In the genomic region with DNA sequence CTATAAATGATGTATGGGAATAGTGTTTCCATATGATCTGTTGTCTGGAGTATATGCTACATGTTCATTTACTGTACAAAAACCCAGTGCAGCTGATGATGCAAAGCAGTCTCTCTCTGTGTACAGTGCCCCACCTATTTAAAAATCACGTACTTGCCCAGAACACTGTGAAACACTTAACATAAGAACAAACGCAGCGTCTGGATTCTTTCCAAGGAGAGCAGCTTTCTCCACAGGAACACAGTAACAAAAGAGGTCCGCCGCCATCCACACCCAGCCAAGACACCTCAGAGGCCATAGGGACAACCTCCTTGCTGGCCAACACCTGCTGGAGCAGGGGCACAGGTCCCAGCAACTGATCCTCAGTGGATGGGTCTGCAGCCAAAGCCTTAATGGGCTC, we compare ENCODE assay signal across 16 mouse cellular contexts. TPM values are rescaled to one million over a fixed set of nuclear protein-coding genes. Genes with fewer than 3 reads are reported as not detected.
DNase-seq lines count a peak whose midpoint lies in the region; ATAC-seq lines count a peak whose summit lies in the region.
"Had no signal": no experiment of that assay in that cellular context is flagged by ENCODE, and none has a peak within 500 bp of the region (broad histone marks: within the 10 kb centered on the region; RNA-seq: fewer than 3 reads in every experiment).

No protein-coding gene starts in this region.

- 45% methylated on average over 5 of the region's 5 CpGs for WGBS in hindbrain, embryonic 15.5 days
- WGBS in hindbrain, embryonic 16.5 days = 44% methylated on average over 5 of the region's 5 CpGs
- WGBS in lung, embryonic 16.5 days = 27% methylated on average over 5 of the region's 5 CpGs

- peaks cover 16% of the 10 kb centered on the region for H3K4me1 ChIP-seq in hindbrain, embryonic 15.5 days (replicated peaks)
- peaks cover 7% of the 10 kb centered on the region for H3K4me1 ChIP-seq in hindbrain, embryonic 16.5 days (ENCODE audit: control insufficient read depth, insufficient read depth, low read depth, low read length)
- peaks cover 9% of the 10 kb centered on the region for H3K4me1 ChIP-seq in lung, embryonic 16.5 days (replicated peaks; ENCODE audit: control insufficient read depth, insufficient read depth, low read length)

- H3K4me3 ChIP-seq in hindbrain, embryonic 15.5 days = no peak overlapping the region
- H3K4me3 ChIP-seq in hindbrain, embryonic 16.5 days (ENCODE audit: low read length) = no peak overlapping the region
- no peak overlapping the region for H3K4me3 ChIP-seq in lung, embryonic 16.5 days (ENCODE audit: low read length)
- H3K4me3 ChIP-seq: embryonic facial prominence, embryonic 12.5 days; limb, embryonic 13.5 days; lung, embryonic 15.5 days; neural tube, embryonic 13.5 days had no signal

- peaks cover 17% of the 10 kb centered on the region for H3K36me3 ChIP-seq in hindbrain, embryonic 15.5 days
- peaks cover 12% of the 10 kb centered on the region; the same call in 1 of the 2 replicates for H3K36me3 ChIP-seq in hindbrain, embryonic 16.5 days (ENCODE audit: control insufficient read depth, insufficient read depth, low read length)
- no peaks in the 10 kb centered on the region for H3K36me3 ChIP-seq in lung, embryonic 16.5 days (ENCODE audit: control insufficient read depth, insufficient read depth, low read length)
- H3K36me3 ChIP-seq: embryonic facial prominence, embryonic 12.5 days; lung, embryonic 15.5 days had no signal

- 0 out of 2 replicates have a peak overlapping the region, but pooled peaks have one; percentile 18 for H3K27ac ChIP-seq in hindbrain, embryonic 15.5 days (replicated peaks)
- H3K27ac ChIP-seq in hindbrain, embryonic 16.5 days (ENCODE audit: low read depth, low read length) = no peak overlapping the region; the same call in 1 of the 2 replicates
- H3K27ac ChIP-seq in lung, embryonic 16.5 days (ENCODE audit: low read length) = no peak overlapping the region
- H3K27ac ChIP-seq: embryonic facial prominence, embryonic 12.5 days; limb, embryonic 13.5 days; lung, embryonic 15.5 days; neural tube, embryonic 13.5 days had no signal

- H3K9ac ChIP-seq in hindbrain, embryonic 15.5 days = no peak overlapping the region
- no peak overlapping the region for H3K9ac ChIP-seq in hindbrain, embryonic 16.5 days (ENCODE audit: low read depth, low read length)
- H3K9ac ChIP-seq in lung, embryonic 16.5 days (ENCODE audit: low read length) = no peak overlapping the region
- H3K9ac ChIP-seq: embryonic facial prominence, embryonic 12.5 days; limb, embryonic 13.5 days; lung, embryonic 15.5 days; neural tube, embryonic 13.5 days had no signal

- peak; percentile 74 for DNase-seq in ZHBTc4 (ENCODE audit: low read depth, low spot score)
- peak; percentile 77 for DNase-seq in cerebellum, adult 9-11 months
- no peak for DNase-seq in Muller cell, postnatal 12 days (ENCODE audit: inconsistent ontology term)
- DNase-seq in heart, postnatal 4 days = no peak
- DNase-seq in kidney, postnatal 36 days = no peak
- DNase-seq: gastrocnemius, postnatal 36 days; midbrain, embryonic 14.5 days; retina, postnatal 1 day; thymus, postnatal 25 days had no signal

- no peaks in the 10 kb centered on the region for H3K9me3 ChIP-seq in hindbrain, embryonic 15.5 days
- no peaks in the 10 kb centered on the region for H3K9me3 ChIP-seq in hindbrain, embryonic 16.5 days (ENCODE audit: control insufficient read depth, low read length)
- H3K9me3 ChIP-seq in lung, embryonic 16.5 days (ENCODE audit: control insufficient read depth, low read length) = no peaks in the 10 kb centered on the region
- H3K9me3 ChIP-seq: embryonic facial prominence, embryonic 12.5 days; limb, embryonic 13.5 days; lung, embryonic 15.5 days; neural tube, embryonic 13.5 days had no signal

- no peaks in the 10 kb centered on the region for H3K27me3 ChIP-seq in hindbrain, embryonic 15.5 days
- no peaks in the 10 kb centered on the region for H3K27me3 ChIP-seq in hindbrain, embryonic 16.5 days (replicated peaks; ENCODE audit: control insufficient read depth, insufficient read depth, low read length)
- H3K27me3 ChIP-seq in lung, embryonic 16.5 days (ENCODE audit: control insufficient read depth, insufficient read depth, low read depth, low read length) = no peaks in the 10 kb centered on the region
- H3K27me3 ChIP-seq: embryonic facial prominence, embryonic 12.5 days; limb, embryonic 13.5 days; lung, embryonic 15.5 days; neural tube, embryonic 13.5 days had no signal

- no peak for ATAC-seq in hindbrain, embryonic 15.5 days (ENCODE audit: low FRiP score, low read depth)
- no peak for ATAC-seq in hindbrain, embryonic 16.5 days
- ATAC-seq in lung, embryonic 16.5 days (ENCODE audit: low read depth) = peak; percentile 46; the same call in 1 of the 2 replicates

- H3K4me2 ChIP-seq in hindbrain, embryonic 15.5 days = no peak overlapping the region
- no peak overlapping the region for H3K4me2 ChIP-seq in hindbrain, embryonic 16.5 days (ENCODE audit: low read length)
- H3K4me2 ChIP-seq in lung, embryonic 16.5 days (ENCODE audit: low read depth, low read length) = no peak overlapping the region
- H3K4me2 ChIP-seq: embryonic facial prominence, embryonic 12.5 days; limb, embryonic 13.5 days; lung, embryonic 15.5 days; neural tube, embryonic 13.5 days had no signal

RNA-seq across cellular contexts. Expression of a gene that starts 2.4 kb away (rescaled TPM):
- 2.1 and 2.7 TPM in 2 replicates for polyA plus RNA-seq in hindbrain, embryonic 15.5 days (2015; fragmentation: Nextera tagmentation; extraction: Ambion mirVana)
- polyA plus RNA-seq in hindbrain, embryonic 16.5 days (2015; fragmentation: Nextera tagmentation; extraction: Ambion mirVana) = 2.4 TPM in 2 replicates
- polyA plus RNA-seq in lung, embryonic 16.5 days (2015; fragmentation: Nextera tagmentation; extraction: Ambion mirVana) = 2.8 and 3.4 TPM in 2 replicates
- under 1 TPM in 1 of 2 experiments, not detected in 1; 0.36 TPM for total RNA-seq in heart, postnatal 4 days (2021)

Comparison
In these comparisons a context has a peak if more than half of its experiments do, and no peak if none do; other contexts are left out.
1. DNase-seq: peak in ZHBTc4 (single experiment) and cerebellum, adult 9-11 months (single experiment); none in Muller cell, postnatal 12 days (single experiment), heart, postnatal 4 days (single experiment) and kidney, postnatal 36 days (0 of 2).